1 mouse cellular context compared by ENCODE assay signal in genomic region chr16:32613269-32613834, GRCm38 (mm10).
TF ChIP-seq lines count a peak whose summit lies in the region.

No protein-coding gene starts in this region.

TF ChIP-seq in MEL, 35 proteins besides CTCF, POLR2A, EP300 and RAD21:
- TF ChIP-seq RCOR1 (IDR thresholded peaks at IDR 0.05; ENCODE audit: low read depth, low read length): peak; percentile 76; the same call in 1 of the 2 replicates
- no peak for TF ChIP-seq MAX (IDR thresholded peaks at IDR 0.05; ENCODE audit: low read length)
- TF ChIP-seq SMC3 (IDR thresholded peaks at IDR 0.05; ENCODE audit: low read depth, low read length): no peak
- TF ChIP-seq CHD1 (IDR thresholded peaks at IDR 0.05; ENCODE audit: low read depth, low read length): 0 out of 2 replicates have a peak, but pooled peaks have one; percentile 39
- TF ChIP-seq GATA1 (IDR thresholded peaks at IDR 0.05; ENCODE audit: low read depth, low read length): peak; percentile 53
- peak; percentile 30; the same call in 1 of the 2 replicates for TF ChIP-seq ETS1 (IDR thresholded peaks at IDR 0.05; ENCODE audit: low read depth, low read length)
- peak; percentile 41; the same call in 1 of the 2 replicates for TF ChIP-seq TAL1 (IDR thresholded peaks at IDR 0.05; ENCODE audit: low read length)
- TF ChIP-seq MYC (IDR thresholded peaks at IDR 0.05; ENCODE audit: low read depth, low read length): 0 out of 2 replicates have a peak, but pooled peaks have one; percentile 47
- peak; percentile 81 for TF ChIP-seq ZNF384 (IDR thresholded peaks at IDR 0.05; ENCODE audit: low read depth, low read length)
